Mouse (Mus musculus) kidney, postnatal 14 days (tissue): Measurements from ENCODE around the gene S1pr5.
"Not testable (repeated sequence)": the region's sequence is repeated elsewhere in the genome, so short reads cannot be mapped to it uniquely, and the experiment has no call there.

Source experiments
- DNase-seq: peaks from one replicate; pipeline ENCODE4 v3.0.0; 2022; ENCODE audit warnings: mixed read lengths

Gene S1pr5

GRCm38 (mm10) chr9:21248326-21248725, at the start of gene S1pr5:
Gene S1pr5, minus strand, starts transcription at chr9:21248443.
- DNase-seq, result peak; percentile 66

DNA sequence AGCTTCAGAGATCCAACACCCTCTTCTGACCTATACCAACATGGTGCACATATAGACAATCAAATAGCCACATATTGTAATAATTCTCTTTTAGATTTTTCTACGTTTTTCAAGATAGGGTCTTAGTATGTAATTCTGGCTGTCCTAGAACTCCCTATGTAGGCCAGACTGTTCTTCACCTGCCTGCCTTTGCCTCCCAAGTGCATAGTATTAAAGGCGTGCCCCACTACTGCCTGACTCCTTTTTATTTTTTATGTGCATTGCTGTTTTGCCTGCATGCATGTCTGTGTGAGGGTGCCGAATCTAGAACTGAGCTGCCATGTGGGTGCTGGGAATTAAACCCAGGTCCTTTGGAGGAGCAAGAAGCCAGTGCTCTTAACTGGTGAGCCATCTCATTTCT, 44.0 kb upstream of the S1pr5 start:
- DNase-seq, result no peak

DNA sequence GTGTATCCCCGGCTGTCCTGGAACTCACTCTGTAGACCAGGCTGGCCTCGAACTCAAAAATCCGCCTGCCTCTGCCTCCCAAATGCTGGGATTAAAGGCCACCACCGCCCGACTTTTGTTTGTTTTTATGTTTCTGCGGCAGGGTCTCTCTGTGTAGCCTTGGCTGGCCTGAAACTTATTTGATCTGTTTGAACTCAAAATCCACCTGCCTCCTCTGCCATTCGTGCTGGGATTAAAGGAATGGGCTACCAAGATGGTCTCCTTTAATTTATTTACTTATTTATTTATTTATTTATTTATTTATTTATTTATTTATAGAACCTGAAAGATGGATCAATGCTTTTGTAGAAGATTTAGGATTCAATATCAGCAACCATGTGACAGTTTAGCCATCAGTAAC, 43.6 kb upstream of the S1pr5 start:
- DNase-seq, result not testable (repeated sequence)

GRCm38 (mm10) chr9:21291022-21291787, 43.0 kb upstream of the S1pr5 start, which contains the start of gene Cdkn2d:
Gene Cdkn2d, minus strand, starts transcription at chr9:21291407.
- peak; percentile 100 for DNase-seq

GRCm38 (mm10) chr9:21290589-21290988, 42.3 kb upstream of the S1pr5 start:
- DNase-seq, result no peak

- DNase-seq, result no peak
Measured at GRCm38 (mm10) chr9:21289337-21289671, 41.1 kb upstream of the S1pr5 start.

- no peak for DNase-seq
Measured at GRCm38 (mm10) chr9:21288404-21289336, 40.4 kb upstream of the S1pr5 start.

DNA sequence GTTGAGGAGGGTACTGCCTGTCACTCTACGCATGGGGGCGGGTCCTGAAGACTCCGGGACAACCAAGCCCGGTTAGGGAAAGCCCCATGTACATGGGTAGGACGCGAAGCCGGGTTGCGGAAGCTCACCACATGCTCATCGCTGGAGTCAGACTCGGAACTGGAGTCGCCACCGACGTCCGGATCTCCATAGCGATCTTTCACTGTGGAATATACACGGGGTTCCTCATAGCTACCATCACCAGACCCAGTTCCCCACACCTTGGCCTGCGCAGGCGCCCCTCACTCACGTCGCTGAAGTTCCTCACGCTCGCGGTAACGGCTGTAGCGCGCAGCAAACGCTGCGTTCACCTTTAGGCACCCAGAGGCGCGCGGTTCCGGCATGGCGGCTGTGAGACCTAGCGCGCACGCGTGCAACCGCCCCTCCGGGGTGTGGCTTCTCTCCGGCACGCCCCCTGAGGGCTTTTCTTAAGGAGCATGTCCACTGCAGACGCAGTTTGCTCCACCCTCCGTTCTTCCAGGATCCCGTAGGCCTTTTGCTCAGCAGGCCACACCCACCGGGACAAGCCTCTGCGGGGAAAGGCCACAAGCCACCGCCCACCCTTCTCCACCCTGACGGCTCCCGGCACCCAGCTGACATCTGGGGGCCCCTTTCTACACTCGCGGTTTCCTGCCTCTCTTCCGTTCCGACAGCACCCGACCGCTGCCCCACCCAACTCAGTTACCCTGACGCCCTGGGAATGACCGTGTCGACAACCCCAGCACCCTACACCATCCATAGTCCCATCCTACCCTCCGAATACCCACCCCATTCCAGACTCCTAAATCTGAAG, 39.5 kb upstream of the S1pr5 start, which contains the start of gene Kri1:
TSS of gene Kri1 (minus strand) at position 399 of the 832 bp plus-strand sequence.
- DNase-seq, result peak; percentile 99

GRCm38 (mm10) chr9:21286753-21287152, 38.5 kb upstream of the S1pr5 start:
- DNase-seq, result no peak

DNA sequence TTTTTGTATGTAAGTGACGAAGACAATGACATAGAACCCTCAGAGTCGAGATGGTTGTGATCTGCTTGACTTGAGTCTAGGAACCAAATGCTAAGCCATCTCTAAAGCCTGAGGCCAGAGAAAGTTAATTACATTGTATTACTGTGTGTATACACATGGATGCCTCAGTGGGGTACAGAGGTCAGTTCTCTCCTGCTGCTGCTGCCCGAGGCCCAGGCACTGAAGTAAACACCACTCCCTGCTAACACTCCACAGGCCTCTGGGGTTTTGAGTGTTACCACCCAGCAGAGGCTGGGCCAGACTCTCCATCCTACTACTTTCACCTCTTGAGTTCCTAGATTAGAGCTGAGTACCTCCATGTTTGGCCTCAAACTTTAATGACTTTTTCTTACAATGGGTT, 35.8 kb upstream of the S1pr5 start:
- DNase-seq, result peak; percentile 48

- DNase-seq, result no peak
Measured at GRCm38 (mm10) chr9:21283591-21283990, 35.3 kb upstream of the S1pr5 start.

DNA sequence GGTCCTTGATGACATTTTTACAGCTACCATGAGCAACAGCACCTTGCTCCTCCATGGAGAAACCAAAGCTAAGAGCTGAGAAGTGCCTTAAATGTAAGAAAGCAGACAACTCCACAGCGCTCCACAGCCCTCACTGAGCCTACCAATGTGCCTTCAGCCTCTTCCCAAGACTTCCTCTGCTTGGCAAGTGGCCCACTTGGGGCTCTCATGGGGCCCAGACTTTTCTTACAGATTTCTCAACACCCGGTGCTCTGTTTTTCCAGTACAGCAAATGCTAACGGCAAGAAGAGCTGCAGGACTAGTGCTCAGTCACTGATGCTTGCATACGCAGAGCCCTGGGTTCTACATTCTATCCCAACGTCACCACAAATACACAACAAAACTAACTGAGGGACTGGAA, 29.5 kb upstream of the S1pr5 start:
- DNase-seq, result no peak

- no peak for DNase-seq
Measured at GRCm38 (mm10) chr9:21276307-21276706, 28.1 kb upstream of the S1pr5 start.

- DNase-seq, result no peak
Measured at GRCm38 (mm10) chr9:21275727-21276126, 27.5 kb upstream of the S1pr5 start.

- DNase-seq, result no peak
Measured at GRCm38 (mm10) chr9:21275013-21275710, 26.9 kb upstream of the S1pr5 start.

GRCm38 (mm10) chr9:21274336-21274735, 26.1 kb upstream of the S1pr5 start:
- no peak for DNase-seq

- no peak for DNase-seq
Measured at GRCm38 (mm10) chr9:21273520-21274228, 25.4 kb upstream of the S1pr5 start.

DNA sequence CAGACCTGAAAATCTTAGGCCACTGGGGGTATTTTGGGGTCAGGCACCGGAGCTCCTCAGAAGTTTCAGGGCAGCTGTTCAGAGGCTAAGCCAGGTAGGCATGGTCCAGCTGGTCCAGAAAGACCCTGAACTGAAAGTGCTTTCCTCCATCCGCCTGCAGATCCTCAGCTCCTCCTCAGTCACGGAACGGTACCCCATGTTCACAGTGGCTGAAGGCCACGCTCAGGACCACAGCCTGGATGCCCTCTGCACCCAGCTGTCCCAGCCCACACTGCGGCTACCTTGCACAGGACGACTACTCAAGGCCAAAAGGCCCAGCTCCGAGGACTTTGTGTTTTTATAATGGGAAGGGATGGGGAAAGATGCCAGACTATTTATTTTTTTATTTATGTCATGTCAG, 24.9 kb upstream of the S1pr5 start:
- no peak for DNase-seq

GRCm38 (mm10) chr9:21272391-21272790, 24.1 kb upstream of the S1pr5 start:
- no peak for DNase-seq

DNA sequence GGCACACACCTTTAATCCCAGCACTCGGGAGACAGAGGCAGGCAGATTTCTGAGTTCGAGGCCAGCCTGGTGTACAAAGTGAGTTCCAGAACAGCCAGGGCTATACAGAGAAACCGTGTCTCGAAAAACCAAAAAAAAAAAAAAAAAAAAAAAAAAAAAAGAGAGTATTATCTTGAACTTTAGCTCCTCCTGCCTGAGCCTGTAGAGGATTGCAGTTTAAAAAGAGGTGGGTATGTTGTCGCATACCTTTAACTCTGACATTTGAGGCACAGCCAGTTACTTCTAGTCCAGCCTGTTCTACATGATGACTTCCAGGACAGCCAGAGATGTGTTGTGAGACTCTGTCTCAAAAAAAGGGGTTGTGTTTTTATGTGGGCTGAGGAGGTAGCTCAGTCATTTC, 21.3 kb upstream of the S1pr5 start:
- DNase-seq, result not testable (repeated sequence)

GRCm38 (mm10) chr9:21268305-21268704, 20.1 kb upstream of the S1pr5 start:
- DNase-seq, result no peak

DNA sequence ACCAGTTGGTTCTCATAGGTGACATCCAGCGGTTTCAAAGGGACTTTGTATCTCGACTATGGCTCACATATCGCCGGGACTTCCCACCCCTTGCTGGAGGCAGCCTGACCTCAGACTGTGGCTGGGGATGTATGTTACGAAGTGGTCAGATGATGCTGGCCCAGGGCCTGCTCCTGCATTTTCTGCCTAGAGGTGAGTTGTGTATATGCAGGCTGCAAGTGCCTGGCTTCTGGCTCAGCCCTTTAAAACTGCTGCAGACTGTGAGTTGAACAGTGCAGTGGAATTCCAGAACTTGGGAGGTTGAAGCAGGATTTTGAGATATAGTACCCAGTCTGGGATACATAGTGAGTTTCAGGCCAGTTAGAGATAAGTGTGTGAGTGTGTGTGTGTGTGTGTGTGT, 18.6 kb upstream of the S1pr5 start:
- no peak for DNase-seq
